Mouse (Mus musculus) hindbrain, embryonic 11.5 days (tissue): ENCODE measurements at regions not wholly inside any gene's neighbourhood (a gene's known extent, or its start where the extent isn't known, plus 50 kb on each side); places are given as distances from the start of the nearest gene placed in this dataset.

ENCODE experiments used
- ATAC-seq: fragments of 200-750 bp; cut with Nextera tagmentation; 2 replicates; pipeline ENCODE4 v1.8.0; 2017; ENCODE audit warnings: mild to moderate bottlenecking, moderate TSS enrichment, moderate library complexity; ENCODE audit not compliant: low FRiP score
- DNase-seq: peaks from one replicate; pipeline ENCODE4 v3.0.0-alpha.2; 2015; ENCODE audit warnings: low spot score
- H3K27ac ChIP-seq: fragments of 300-500 bp; sonication (generic); 2 replicates; pipeline ENCODE4 v1.5.1; 2014; ENCODE audit warnings: mild to moderate bottlenecking, low read depth, low read length
- H3K27me3 ChIP-seq: fragments of 300-500 bp; sonication (generic); 2 replicates; pipeline ENCODE4 v1.6.1; 2014; ENCODE audit warnings: mild to moderate bottlenecking, low read length, moderate library complexity, mixed read lengths; ENCODE audit not compliant: control insufficient read depth, insufficient read depth
- H3K36me3 ChIP-seq: fragments of 300-500 bp; sonication (generic); 2 replicates; pipeline ENCODE4 v1.6.1; 2014; ENCODE audit warnings: mild to moderate bottlenecking, low read length, moderate library complexity, mixed read lengths; ENCODE audit not compliant: control insufficient read depth, insufficient read depth
- H3K4me1 ChIP-seq: fragments of 300-500 bp; sonication (generic); replicated peaks from 2 replicates; pipeline ENCODE4 v1.6.1; 2014; ENCODE audit warnings: low read length, mixed read lengths; ENCODE audit not compliant: control insufficient read depth, insufficient read depth
- H3K4me2 ChIP-seq: fragments of 300-500 bp; sonication (generic); replicated peaks from 2 replicates; pipeline ENCODE4 v1.6.1; 2014; ENCODE audit warnings: mild to moderate bottlenecking, low read depth, low read length
- H3K4me3 ChIP-seq: fragments of 300-500 bp; sonication (generic); 2 replicates; pipeline ENCODE4 v1.5.1; 2014; ENCODE audit warnings: low read depth, low read length
- H3K9ac ChIP-seq: fragments of 300-500 bp; sonication (generic); 2 replicates; pipeline ENCODE4 v1.6.1; 2014; ENCODE audit warnings: low read depth, low read length
- H3K9me3 ChIP-seq: fragments of 300-500 bp; sonication (generic); 2 replicates; pipeline ENCODE4 v1.6.1; 2016; ENCODE audit warnings: low read length; ENCODE audit not compliant: control insufficient read depth
- WGBS: fragments of 180-500 bp; shearing (Covaris S2); extraction: QIAGEN DNeasy Blood & Tissue Kit; methylation state at CpG from one replicate; pipeline ENCODE4 v1.1.7; 2014; 5-methylcytosine and 5-hydroxymethylcytosine counted together

GRCm38 (mm10) chr1:47486087-47486486, 593.4 kb upstream of the Slc39a10 start:
- Histone ChIP-seq H3K4me3 (no peak overlapping the region), H3K27ac (no peak overlapping the region), H3K4me1 (no peaks in the 10 kb centered on the region), H3K4me2 (no peak overlapping the region), H3K27me3 (no peaks in the 10 kb centered on the region), H3K9me3 (no peaks in the 10 kb centered on the region), H3K9ac (no peak overlapping the region), H3K36me3 (no peaks in the 10 kb centered on the region)
- no peak for ATAC-seq
- no peak for DNase-seq

GRCm38 (mm10) chr1:47479059-47479458, 586.4 kb upstream of the Slc39a10 start:
- Histone ChIP-seq H3K4me1 (no peaks in the 10 kb centered on the region), H3K27ac (no peak overlapping the region), H3K4me2 (no peak overlapping the region), H3K9me3 (no peaks in the 10 kb centered on the region), H3K27me3 (no peaks in the 10 kb centered on the region), H3K4me3 (no peak overlapping the region), H3K36me3 (no peaks in the 10 kb centered on the region), H3K9ac (no peak overlapping the region)
- WGBS: 91% methylated on average over 1 of the region's 1 CpGs
- no peak for ATAC-seq
- no peak for DNase-seq

GRCm38 (mm10) chr1:47466573-47467253, 574.1 kb upstream of the Slc39a10 start:
- no peaks in the 10 kb centered on the region for H3K9me3 ChIP-seq
- 87% methylated on average over 9 of the region's 9 CpGs for WGBS
- no peak for ATAC-seq

GRCm38 (mm10) chr1:47448737-47449489, 556.3 kb upstream of the Slc39a10 start:
- WGBS: 81% methylated on average over 6 of the region's 6 CpGs
- Histone ChIP-seq H3K36me3 (no peaks in the 10 kb centered on the region), H3K27me3 (no peaks in the 10 kb centered on the region), H3K4me2 (no peak overlapping the region), H3K27ac (no peak overlapping the region), H3K4me3 (no peak overlapping the region), H3K4me1 (no peaks in the 10 kb centered on the region), H3K9ac (no peak overlapping the region), H3K9me3 (no peaks in the 10 kb centered on the region)
- ATAC-seq (no peak), DNase-seq (no peak)

More at GRCm38 (mm10) chr1:47466573-47467253, 574.1 kb upstream of the Slc39a10 start:
- no peak overlapping the region for H3K9ac ChIP-seq
- DNase-seq: no peak
- no peaks in the 10 kb centered on the region for H3K36me3 ChIP-seq
- H3K27ac ChIP-seq: no peak overlapping the region
- H3K4me2 ChIP-seq: no peak overlapping the region
- H3K4me3 ChIP-seq: no peak overlapping the region
- no peaks in the 10 kb centered on the region for H3K4me1 ChIP-seq
- H3K27me3 ChIP-seq: no peaks in the 10 kb centered on the region

- WGBS: 64% methylated on average over 3 of the region's 3 CpGs
- no peak overlapping the region for H3K27ac ChIP-seq
- H3K27me3 ChIP-seq: no peaks in the 10 kb centered on the region
- ATAC-seq (no peak), DNase-seq (no peak)
- H3K9ac ChIP-seq: no peak overlapping the region
- H3K4me2 ChIP-seq: no peak overlapping the region
- H3K9me3 ChIP-seq: no peaks in the 10 kb centered on the region
- no peaks in the 10 kb centered on the region for H3K36me3 ChIP-seq
- H3K4me1 ChIP-seq: no peaks in the 10 kb centered on the region
- H3K4me3 ChIP-seq: no peak overlapping the region
Observed at GRCm38 (mm10) chr1:47448070-47448469, 555.4 kb upstream of the Slc39a10 start.

- ATAC-seq (no peak), DNase-seq (no peak)
- H3K27me3 ChIP-seq: no peaks in the 10 kb centered on the region
- no peak overlapping the region for H3K27ac ChIP-seq
- H3K4me2 ChIP-seq: no peak overlapping the region
- 65% methylated on average over 6 of the region's 6 CpGs for WGBS
- no peaks in the 10 kb centered on the region for H3K4me1 ChIP-seq
- no peaks in the 10 kb centered on the region for H3K36me3 ChIP-seq
- no peak overlapping the region for H3K9ac ChIP-seq
- H3K9me3 ChIP-seq: no peaks in the 10 kb centered on the region
- no peak overlapping the region for H3K4me3 ChIP-seq
Observed at GRCm38 (mm10) chr1:47446021-47446420, 553.4 kb upstream of the Slc39a10 start.

GRCm38 (mm10) chr1:47432829-47433228, 540.2 kb upstream of the Slc39a10 start:
- H3K4me1 ChIP-seq: no peaks in the 10 kb centered on the region
- no peaks in the 10 kb centered on the region for H3K36me3 ChIP-seq
- no peaks in the 10 kb centered on the region for H3K27me3 ChIP-seq
- 83% methylated on average over 1 of the region's 1 CpGs for WGBS
- no peak overlapping the region for H3K27ac ChIP-seq
- no peaks in the 10 kb centered on the region for H3K9me3 ChIP-seq
- H3K9ac ChIP-seq: no peak overlapping the region
- no peak overlapping the region for H3K4me2 ChIP-seq
- DNase-seq: no peak
- H3K4me3 ChIP-seq: no peak overlapping the region
- no peak for ATAC-seq

- 87% methylated on average over 1 of the region's 1 CpGs for WGBS
- no peaks in the 10 kb centered on the region for H3K36me3 ChIP-seq
- H3K4me1 ChIP-seq: no peaks in the 10 kb centered on the region
- ATAC-seq (no peak), DNase-seq (no peak)
- H3K27ac ChIP-seq: no peak overlapping the region
- H3K9me3 ChIP-seq: no peaks in the 10 kb centered on the region
- no peak overlapping the region for H3K4me3 ChIP-seq
- H3K27me3 ChIP-seq: no peaks in the 10 kb centered on the region
- no peak overlapping the region for H3K9ac ChIP-seq
- no peak overlapping the region for H3K4me2 ChIP-seq
Observed at GRCm38 (mm10) chr1:47405164-47405563, 512.5 kb upstream of the Slc39a10 start.

- no peaks in the 10 kb centered on the region for H3K9me3 ChIP-seq
- H3K4me2 ChIP-seq: no peak overlapping the region
- no peaks in the 10 kb centered on the region for H3K27me3 ChIP-seq
- no peaks in the 10 kb centered on the region for H3K36me3 ChIP-seq
- no peak for ATAC-seq
- H3K4me1 ChIP-seq: no peaks in the 10 kb centered on the region
- no peak for DNase-seq
- no peak overlapping the region for H3K27ac ChIP-seq
- no peak overlapping the region for H3K4me3 ChIP-seq
- no peak overlapping the region for H3K9ac ChIP-seq
Observed at GRCm38 (mm10) chr1:47386579-47386978, 493.9 kb upstream of the Slc39a10 start.
